ENCODE assay signal across 13 mouse cellular contexts in the genomic region with DNA sequence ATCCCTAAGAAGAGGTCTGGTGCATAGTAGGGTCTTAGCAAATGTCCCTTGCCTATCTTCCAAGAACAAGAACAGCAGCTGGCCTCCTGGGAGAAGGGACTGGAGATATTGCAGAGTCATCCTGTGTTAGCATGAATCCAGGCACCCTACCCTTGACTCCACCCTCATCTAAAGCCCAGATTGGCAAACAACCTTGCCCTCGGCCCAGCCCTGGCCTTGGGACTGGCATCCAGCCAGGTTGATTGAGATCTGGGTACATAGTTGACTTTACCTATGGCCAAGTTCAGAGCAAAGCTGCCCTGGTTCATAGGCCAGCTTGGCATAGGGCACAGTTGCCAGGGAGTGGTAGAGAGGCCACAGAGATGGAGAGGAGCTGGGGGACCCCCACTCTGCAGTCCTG. TPM values are rescaled to one million over a fixed set of nuclear protein-coding genes. Genes with fewer than 3 reads are reported as not detected.
A peak's percentile ranks its signal among the peaks of the same experiment; 100 is the strongest.
DNase-seq lines count a peak whose midpoint lies in the region; ATAC-seq and TF ChIP-seq lines count a peak whose summit lies in the region.
"Had no signal": no experiment of that assay in that cellular context is flagged by ENCODE, and none has a peak within 500 bp of the region (broad histone marks: within the 10 kb centered on the region; RNA-seq: fewer than 3 reads in every experiment).

No protein-coding gene starts in this region.

- 29% methylated on average over 1 of the region's 1 CpGs for WGBS in kidney, adult 2 months
- 87% methylated on average over 1 of the region's 1 CpGs for WGBS in kidney, embryonic 14.5 days

- H3K4me2 ChIP-seq in kidney, embryonic 14.5 days (replicated peaks; ENCODE audit: low read depth, low read length) = no peak overlapping the region

- H3K27me3 ChIP-seq in kidney, adult 2 months (replicated peaks; ENCODE audit: control insufficient read depth, insufficient read depth, low read length) = no peaks in the 10 kb centered on the region
- no peaks in the 10 kb centered on the region for H3K27me3 ChIP-seq in kidney, embryonic 14.5 days (ENCODE audit: control insufficient read depth, insufficient read depth, low read length)

- H3K9me3 ChIP-seq in kidney, embryonic 14.5 days (ENCODE audit: control insufficient read depth, low read length) = no peaks in the 10 kb centered on the region

- peaks cover 18% of the 10 kb centered on the region; the same call in 1 of the 2 replicates for H3K4me1 ChIP-seq in kidney, adult 2 months (ENCODE audit: control insufficient read depth, insufficient read depth, low read length)
- H3K4me1 ChIP-seq in kidney, embryonic 14.5 days (ENCODE audit: control insufficient read depth, insufficient read depth, low read length) = peaks cover 3% of the 10 kb centered on the region; the same call in 1 of the 2 replicates

- no peak overlapping the region for H3K4me3 ChIP-seq in kidney, adult 2 months (ENCODE audit: insufficient read depth, low read depth, low read length)
- H3K4me3 ChIP-seq in kidney, embryonic 14.5 days (ENCODE audit: low read length) = no peak overlapping the region

- no peak for ATAC-seq in kidney, embryonic 14.5 days (ENCODE audit: low FRiP score, low TSS enrichment)
- ATAC-seq in megakaryocyte-erythroid progenitor cell, adult 5-6 weeks (replicated peaks; ENCODE audit: low FRiP score, low TSS enrichment, poor library complexity, severe bottlenecking) = 0 out of 2 replicates have a peak, but pooled peaks have one; percentile 20

- H3K9ac ChIP-seq in kidney, embryonic 14.5 days (ENCODE audit: low read depth, low read length) = no peak overlapping the region

- no peak overlapping the region for H3K27ac ChIP-seq in kidney, adult 2 months (ENCODE audit: insufficient read depth, low read depth, low read length)
- H3K27ac ChIP-seq in kidney, embryonic 14.5 days (ENCODE audit: low read depth, low read length) = no peak overlapping the region

- no peak for TF ChIP-seq CTCF in kidney, adult 2 months (conservative IDR thresholded peaks at IDR 0.05; ENCODE audit: insufficient read depth, insufficient read length, low read depth, low read length)

- peak; percentile 80 for DNase-seq in kidney, adult 2 months
- peak; percentile 77 for DNase-seq in adrenal gland, postnatal 10 days
- DNase-seq in kidney, postnatal 25 days = peak; percentile 70 to 85
- DNase-seq in c-Kit-positive CD71-positive TER-119-positive erythroid progenitor cells, embryonic 14.5 days (ENCODE audit: low spot score) = no peak
- no peak for DNase-seq in retina, embryonic 14.5 days (ENCODE audit: low spot score)
- no peak for DNase-seq in retina, postnatal 1 day
- DNase-seq: heart, postnatal 4 days; left cerebral cortex, postnatal 4 days had no signal

- H3K36me3 ChIP-seq in kidney, adult 2 months (ENCODE audit: control insufficient read depth, insufficient read depth, low read length) = no peaks in the 10 kb centered on the region
- no peaks in the 10 kb centered on the region for H3K36me3 ChIP-seq in kidney, embryonic 14.5 days (ENCODE audit: control insufficient read depth, insufficient read depth, low read length)

- TF ChIP-seq POLR2A in kidney, adult 2 months (IDR thresholded peaks at IDR 0.05; ENCODE audit: low read depth, low read length) = no peak

RNA-seq across cellular contexts. Expression of a gene that starts 24.0 kb away (rescaled TPM):
- polyA plus RNA-seq in kidney, adult 2 months (2012; rRNA removed) = 9.5 and 13.1 TPM in 2 replicates
- polyA plus RNA-seq in kidney, embryonic 14.5 days (2014; fragmentation: Nextera tagmentation; extraction: Ambion mirVana) = 12.6 and 12.7 TPM in 2 replicates
- 1 to 10 TPM; 7.0 to 7.2 TPM for total RNA-seq in adrenal gland, postnatal 10 days (2021)
- not detected in 2 replicates for total RNA-seq in megakaryocyte-erythroid progenitor cell, adult 5-6 weeks (2014; fragmentation: Nextera tagmentation)
- total RNA-seq in megakaryocyte-erythroid progenitor cell, adult 5-6 weeks (2017) = not detected in 2 replicates
- total RNA-seq: common myeloid progenitor, adult 5-6 weeks had no signal

RNA-seq across cellular contexts. Expression of a gene that starts 55.0 kb away (rescaled TPM):
- polyA plus RNA-seq in kidney, adult 2 months (2012; rRNA removed) = not detected in 2 replicates
- not detected in 2 replicates for polyA plus RNA-seq in kidney, embryonic 14.5 days (2014; fragmentation: Nextera tagmentation; extraction: Ambion mirVana)
- total RNA-seq in adrenal gland, postnatal 10 days (2021) = under 1 TPM in 1 of 2 experiments, not detected in 1; 0.09 TPM
- not detected in 2 replicates for total RNA-seq in megakaryocyte-erythroid progenitor cell, adult 5-6 weeks (2014; fragmentation: Nextera tagmentation)
- total RNA-seq in megakaryocyte-erythroid progenitor cell, adult 5-6 weeks (2017) = not detected in 2 replicates
- total RNA-seq: common myeloid progenitor, adult 5-6 weeks; heart, postnatal 4 days had no signal
- polyA plus RNA-seq: C2C12; lung, embryonic 16.5 days had no signal

Comparison
In these comparisons a context has a peak if more than half of its experiments do, and no peak if none do; other contexts are left out.
1. DNase-seq: peak in kidney, adult 2 months (single experiment), adrenal gland, postnatal 10 days (single experiment) and kidney, postnatal 25 days (2 of 2); none in c-Kit-positive CD71-positive TER-119-positive erythroid progenitor cells, embryonic 14.5 days (single experiment), retina, embryonic 14.5 days (single experiment) and retina, postnatal 1 day (single experiment).
2. RNA of a gene that starts 24.0 kb away (total RNA-seq): 7.0 to 7.2 TPM in adrenal gland, postnatal 10 days; not detected in megakaryocyte-erythroid progenitor cell, adult 5-6 weeks; every median in the first group is over 4 times any median in the second.